Mouse (Mus musculus) intestine, embryonic 15.5 days (tissue): ENCODE data around the gene Idnk. TPM values are rescaled to one million over a fixed set of nuclear protein-coding genes. Genes with fewer than 3 reads are reported as not detected.

Source experiments
- ATAC-seq: fragments of 200-750 bp; cut with Nextera tagmentation; 2 replicates; pipeline ENCODE4 v1.8.0; 2017; ENCODE audit warnings: moderate TSS enrichment, moderate library complexity
- H3K27ac ChIP-seq: fragments of 300-500 bp; sonication (generic); 2 replicates; pipeline ENCODE4 v1.5.1; 2015; ENCODE audit warnings: mild to moderate bottlenecking, inconsistent platforms
- H3K27me3 ChIP-seq: fragments of 300-500 bp; sonication (generic); replicated peaks from 2 replicates; pipeline ENCODE4 v1.6.1; 2015; ENCODE audit warnings: inconsistent platforms
- H3K36me3 ChIP-seq: fragments of 300-500 bp; sonication (generic); 2 replicates; pipeline ENCODE4 v1.6.1; 2015; ENCODE audit warnings: inconsistent platforms
- H3K4me1 ChIP-seq: fragments of 300-500 bp; sonication (generic); replicated peaks from 2 replicates; pipeline ENCODE4 v1.6.1; 2015; ENCODE audit warnings: inconsistent platforms
- H3K4me2 ChIP-seq: fragments of 300-500 bp; sonication (generic); replicated peaks from 2 replicates; pipeline ENCODE4 v1.6.1; 2015; ENCODE audit warnings: mild to moderate bottlenecking, inconsistent platforms
- H3K4me3 ChIP-seq: fragments of 300-500 bp; sonication (generic); replicated peaks from 2 replicates; pipeline ENCODE4 v1.5.1; 2015; ENCODE audit warnings: inconsistent platforms
- H3K9ac ChIP-seq: fragments of 300-500 bp; sonication (generic); 2 replicates; pipeline ENCODE4 v1.6.1; 2015; ENCODE audit warnings: inconsistent platforms
- H3K9me3 ChIP-seq: fragments of 300-500 bp; sonication (generic); 2 replicates; pipeline ENCODE4 v1.6.1; 2016; ENCODE audit warnings: inconsistent platforms
- WGBS: fragments of 180-500 bp; shearing (Covaris S2); methylation state at CpG from one replicate; pipeline ENCODE4 v1.1.7; 2015; 5-methylcytosine and 5-hydroxymethylcytosine counted together
- polyA plus RNA-seq: library from polyadenylated mRNA; unstranded; fragments of >200 nt; fragmentation: Nextera tagmentation; extraction: Ambion mirVana; gene quantifications from 2 replicates; pipeline ENCODE4 v1.2.1, GENCODE M21; 2015

Idnk gene
- polyA plus RNA-seq: 43.0 and 44.0 TPM in 2 replicates

- Histone ChIP-seq H3K9me3 (no peaks in the 10 kb centered on the region), H3K27ac (peak within 1 kb of the TSS; percentile 52), H3K36me3 (peaks cover 22% of the 10 kb centered on the region), H3K4me3 (peak within 1 kb of the TSS; percentile 91), H3K4me2 (peak within 1 kb of the TSS; percentile 95), H3K9ac (peak within 1 kb of the TSS; percentile 66), H3K4me1 (peaks cover 4% of the 10 kb centered on the region), H3K27me3 (no peaks in the 10 kb centered on the region)
- 0% methylated on average over 30 of the region's 30 CpGs for WGBS
- peak; percentile 94 for ATAC-seq
Measured at GRCm38 (mm10) chr13:58157447-58158098, at the start of gene Idnk. Gene Idnk (plus strand): TSS chr13:58157649.

- Histone ChIP-seq H3K9ac (no peak overlapping the region), H3K9me3 (no peaks in the 10 kb centered on the region), H3K27ac (no peak overlapping the region), H3K4me3 (no peak overlapping the region), H3K4me2 (no peak overlapping the region), H3K36me3 (no peaks in the 10 kb centered on the region), H3K4me1 (peaks cover 24% of the 10 kb centered on the region), H3K27me3 (no peaks in the 10 kb centered on the region)
- WGBS: 95% methylated on average over 6 of the region's 6 CpGs
- ATAC-seq: no peak
Measured at GRCm38 (mm10) chr13:58111306-58111705, 46.1 kb upstream of the Idnk start.

DNA sequence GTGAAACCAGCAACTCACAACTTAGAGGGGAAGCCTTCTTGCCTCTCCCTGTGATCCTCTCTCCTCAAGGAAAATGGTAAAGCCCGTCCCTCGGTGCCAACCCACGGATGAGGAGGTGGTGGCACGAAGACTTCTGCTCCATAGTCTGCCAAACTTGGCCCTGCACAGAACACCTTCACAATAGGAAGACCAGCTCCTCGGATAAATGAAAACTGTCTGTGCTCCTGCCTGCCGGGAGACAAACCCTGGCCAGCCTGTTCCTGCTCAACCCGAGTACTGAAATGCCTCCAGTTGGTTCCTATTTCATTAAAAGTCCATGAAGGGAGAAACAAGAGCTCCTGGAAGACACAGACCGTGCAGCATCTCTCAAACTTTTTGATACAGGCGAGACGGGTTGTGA, 45.3 kb upstream of the Idnk start:
- 61% methylated on average over 10 of the region's 10 CpGs for WGBS
- Histone ChIP-seq H3K27me3 (no peaks in the 10 kb centered on the region), H3K4me1 (peaks cover 24% of the 10 kb centered on the region), H3K9me3 (no peaks in the 10 kb centered on the region), H3K4me2 (peak overlapping the region; percentile 87), H3K9ac (no peak overlapping the region; the same call in 1 of the 2 replicates), H3K27ac (no peak overlapping the region), H3K36me3 (no peaks in the 10 kb centered on the region), H3K4me3 (peak overlapping the region; percentile 53)
- no peak for ATAC-seq

DNA sequence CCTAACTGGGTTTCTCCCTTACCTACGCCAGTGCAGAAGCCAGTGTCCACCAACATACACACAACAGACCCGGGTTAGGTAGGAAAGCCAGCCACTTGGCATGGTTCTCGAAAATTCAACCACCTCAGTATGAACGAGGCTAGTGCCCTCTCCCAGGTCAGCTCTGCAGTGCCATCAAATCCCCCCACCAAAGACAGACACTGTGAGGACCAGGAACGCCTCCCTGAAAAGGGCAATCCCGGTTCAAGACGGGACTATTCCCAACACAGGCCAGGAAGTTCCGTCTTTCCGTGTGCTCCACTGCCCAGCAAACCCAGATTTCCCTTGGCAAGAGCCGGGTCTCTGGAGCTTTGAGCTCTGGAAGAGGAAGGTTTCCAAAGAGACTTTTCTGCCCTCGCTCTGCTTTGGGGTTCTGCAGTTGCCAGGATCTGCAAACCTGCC, 44.8 kb upstream of the Idnk start:
- WGBS: 11% methylated on average over 11 of the region's 11 CpGs
- Histone ChIP-seq H3K4me2 (peak overlapping the region; percentile 87), H3K27ac (peak overlapping the region; percentile 57; the same call in 1 of the 2 replicates), H3K9me3 (no peaks in the 10 kb centered on the region), H3K4me1 (peaks cover 24% of the 10 kb centered on the region), H3K9ac (peak overlapping the region; percentile 55), H3K36me3 (no peaks in the 10 kb centered on the region), H3K4me3 (peak overlapping the region; percentile 53), H3K27me3 (no peaks in the 10 kb centered on the region)
- peak; percentile 11; the same call in 1 of the 2 replicates for ATAC-seq

DNA sequence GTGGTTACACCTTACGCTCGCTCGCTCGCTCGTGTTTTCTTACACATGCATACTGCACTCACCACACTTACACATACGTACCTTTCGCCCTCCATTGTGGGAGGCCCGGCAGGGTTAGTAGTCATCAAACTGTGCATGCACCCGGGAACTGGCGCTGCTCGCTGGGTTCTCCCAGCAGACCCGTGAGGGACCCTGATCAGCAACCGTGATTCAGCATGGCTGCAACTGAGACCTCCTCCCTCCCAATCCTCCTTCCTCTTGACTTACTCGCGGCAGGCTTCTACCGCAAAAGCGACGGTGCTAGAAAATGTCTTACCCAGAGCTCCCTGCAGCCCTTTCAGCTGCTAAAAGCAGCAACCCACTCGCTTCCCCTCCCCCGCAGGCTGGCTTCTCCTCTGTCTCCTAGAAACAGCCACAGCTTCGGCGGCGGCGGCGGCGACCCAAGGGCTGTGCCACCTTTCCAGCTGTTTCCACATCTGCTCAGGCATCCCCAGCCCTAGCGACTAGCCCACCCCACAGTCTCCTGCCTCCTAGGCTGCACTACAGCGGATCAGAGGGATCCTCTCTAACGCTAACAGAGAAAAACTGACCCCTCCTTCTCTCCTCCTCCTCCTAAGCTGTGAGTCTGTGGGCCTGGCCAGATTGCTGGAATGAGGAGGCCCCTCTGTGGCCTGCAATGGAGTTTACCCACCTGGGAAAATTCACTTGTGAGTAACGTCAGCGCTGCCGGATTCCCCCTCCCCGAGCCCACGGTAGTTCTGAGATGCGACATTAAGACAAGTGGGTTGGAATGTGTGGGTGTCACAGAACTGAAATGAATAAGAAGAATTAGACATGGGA, 44.2 kb upstream of the Idnk start, which contains the start of gene Klhl3:
Klhl3 (minus strand) TSS at position 532 of the 840 bp plus-strand sequence.
- peak within 1 kb of the TSS; percentile 53 for H3K4me3 ChIP-seq
- WGBS: 2% methylated on average over 35 of the region's 35 CpGs
- ATAC-seq: peak; percentile 78

DNA sequence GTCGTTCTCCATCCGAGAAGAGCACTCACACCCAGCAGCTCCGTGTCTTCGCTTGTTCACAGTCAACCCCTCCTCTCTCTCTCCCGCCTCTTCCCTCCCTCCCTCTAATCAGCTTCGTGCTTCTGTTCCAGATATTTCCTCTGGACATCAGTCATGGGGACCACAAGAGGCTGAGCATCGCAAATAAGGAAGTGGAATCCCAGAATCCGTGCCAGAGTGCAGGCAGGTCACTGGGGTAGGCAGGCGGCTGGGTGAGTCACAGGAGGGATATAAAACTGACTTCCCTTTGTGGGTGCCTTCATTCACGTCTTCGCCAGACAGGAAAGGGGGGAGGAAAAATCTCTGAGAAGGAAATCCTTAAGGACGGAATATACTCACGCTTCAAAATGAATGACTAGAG, 42.2 kb upstream of the Idnk start:
- Histone ChIP-seq H3K27ac (no peak overlapping the region), H3K27me3 (no peaks in the 10 kb centered on the region), H3K4me1 (peaks cover 24% of the 10 kb centered on the region), H3K9ac (no peak overlapping the region), H3K4me2 (peak overlapping the region; percentile 35; the same call in 1 of the 2 replicates), H3K36me3 (no peaks in the 10 kb centered on the region), H3K4me3 (no peak overlapping the region), H3K9me3 (no peaks in the 10 kb centered on the region)
- WGBS: 16% methylated on average over 13 of the region's 13 CpGs
- peak; percentile 77 for ATAC-seq

More for the DNA sequence above, 44.2 kb upstream of the Idnk start, which contains the start of gene Klhl3:
- H3K4me1 ChIP-seq: peaks cover 24% of the 10 kb centered on the region
- no peaks in the 10 kb centered on the region for H3K9me3 ChIP-seq
- peak within 1 kb of the TSS; percentile 57 for H3K27ac ChIP-seq
- no peaks in the 10 kb centered on the region for H3K27me3 ChIP-seq
- H3K36me3 ChIP-seq: no peaks in the 10 kb centered on the region
- H3K4me2 ChIP-seq: peak within 1 kb of the TSS; percentile 87
- peak within 1 kb of the TSS; percentile 55 for H3K9ac ChIP-seq

GRCm38 (mm10) chr13:58116801-58117200, 40.6 kb upstream of the Idnk start:
- no peak for ATAC-seq
- Histone ChIP-seq H3K27ac (no peak overlapping the region), H3K36me3 (no peaks in the 10 kb centered on the region), H3K4me3 (no peak overlapping the region), H3K4me2 (no peak overlapping the region), H3K9me3 (no peaks in the 10 kb centered on the region), H3K9ac (no peak overlapping the region), H3K4me1 (peaks cover 24% of the 10 kb centered on the region), H3K27me3 (no peaks in the 10 kb centered on the region)
- WGBS: 83% methylated on average over 2 of the region's 2 CpGs

DNA sequence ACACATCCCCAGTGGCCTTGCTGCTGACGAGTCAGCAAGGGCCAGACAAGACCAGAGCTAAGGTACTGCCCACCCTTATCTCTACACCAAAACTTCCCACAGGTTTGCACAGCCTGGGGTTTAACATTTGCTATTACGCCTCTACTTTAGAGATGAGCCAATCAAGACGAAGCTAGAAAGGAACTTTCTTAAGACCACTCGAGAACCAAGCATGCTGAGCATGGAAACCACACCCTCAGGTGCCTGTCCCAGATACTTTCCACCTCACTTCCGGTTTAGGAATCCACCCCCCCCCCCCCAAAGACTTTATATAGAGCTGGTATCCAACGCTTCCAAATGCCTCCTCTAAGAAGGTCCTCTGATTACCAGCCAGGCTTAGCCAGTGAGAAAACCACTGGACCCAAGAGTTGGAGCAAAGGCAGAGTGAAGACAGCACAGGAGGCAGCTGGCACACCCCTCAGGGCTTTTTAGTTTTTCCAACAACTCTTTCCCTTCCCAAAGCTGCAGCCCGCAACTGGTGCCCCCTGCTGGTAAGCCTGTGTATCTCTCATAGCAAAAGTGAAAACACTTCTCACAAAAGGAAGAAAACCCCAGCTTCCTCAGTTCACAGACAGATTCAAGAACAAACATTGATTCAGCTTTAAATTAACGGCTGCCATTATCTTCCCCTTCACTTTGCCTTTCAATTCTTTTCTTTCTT, 40.0 kb upstream of the Idnk start:
- WGBS: 60% methylated on average over 8 of the region's 8 CpGs
- H3K4me1 ChIP-seq: peaks cover 17% of the 10 kb centered on the region; the same call in 1 of the 2 replicates
- H3K9ac ChIP-seq: no peak overlapping the region
- H3K4me3 ChIP-seq: no peak overlapping the region
- no peaks in the 10 kb centered on the region for H3K27me3 ChIP-seq
- H3K36me3 ChIP-seq: no peaks in the 10 kb centered on the region
- no peak for ATAC-seq
- H3K9me3 ChIP-seq: no peaks in the 10 kb centered on the region
- no peak overlapping the region for H3K27ac ChIP-seq
- no peak overlapping the region for H3K4me2 ChIP-seq

DNA sequence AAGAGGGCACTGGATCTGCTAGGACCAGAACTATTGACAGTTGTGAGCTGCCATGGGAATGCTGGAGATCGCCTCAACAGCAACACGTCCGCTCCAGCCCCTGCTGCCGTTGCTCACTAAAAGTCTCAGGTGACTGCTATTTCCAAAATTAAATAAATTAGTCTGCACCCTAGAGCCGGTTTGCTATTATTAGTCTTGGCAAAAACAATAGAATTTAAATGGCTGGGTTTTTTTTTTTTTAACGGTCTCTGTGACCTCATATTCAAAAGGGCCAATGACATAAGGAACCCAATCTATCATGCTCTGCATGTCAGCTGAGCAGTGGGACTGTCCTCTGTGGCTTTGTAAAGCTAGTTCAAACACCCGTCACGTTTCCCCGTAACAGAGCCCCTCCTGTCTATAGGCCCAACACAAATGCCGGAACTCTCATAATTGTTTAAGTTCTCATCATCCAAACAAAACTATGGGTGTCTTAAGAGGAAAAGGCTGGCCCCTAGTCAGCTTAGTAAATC, 34.6 kb upstream of the Idnk start:
- Histone ChIP-seq H3K9me3 (no peaks in the 10 kb centered on the region), H3K27me3 (no peaks in the 10 kb centered on the region), H3K27ac (no peak overlapping the region), H3K9ac (no peak overlapping the region), H3K4me3 (no peak overlapping the region), H3K4me1 (peaks cover 15% of the 10 kb centered on the region; the same call in 1 of the 2 replicates), H3K4me2 (no peak overlapping the region), H3K36me3 (no peaks in the 10 kb centered on the region)
- no peak for ATAC-seq
- 47% methylated on average over 10 of the region's 10 CpGs for WGBS

GRCm38 (mm10) chr13:58123381-58123780, 34.1 kb upstream of the Idnk start:
- WGBS: 33% methylated on average over 8 of the region's 8 CpGs
- Histone ChIP-seq H3K36me3 (no peaks in the 10 kb centered on the region), H3K4me2 (no peak overlapping the region), H3K27ac (no peak overlapping the region), H3K4me1 (peaks cover 15% of the 10 kb centered on the region; the same call in 1 of the 2 replicates), H3K4me3 (no peak overlapping the region), H3K27me3 (no peaks in the 10 kb centered on the region), H3K9me3 (no peaks in the 10 kb centered on the region), H3K9ac (no peak overlapping the region)
- ATAC-seq: no peak

DNA sequence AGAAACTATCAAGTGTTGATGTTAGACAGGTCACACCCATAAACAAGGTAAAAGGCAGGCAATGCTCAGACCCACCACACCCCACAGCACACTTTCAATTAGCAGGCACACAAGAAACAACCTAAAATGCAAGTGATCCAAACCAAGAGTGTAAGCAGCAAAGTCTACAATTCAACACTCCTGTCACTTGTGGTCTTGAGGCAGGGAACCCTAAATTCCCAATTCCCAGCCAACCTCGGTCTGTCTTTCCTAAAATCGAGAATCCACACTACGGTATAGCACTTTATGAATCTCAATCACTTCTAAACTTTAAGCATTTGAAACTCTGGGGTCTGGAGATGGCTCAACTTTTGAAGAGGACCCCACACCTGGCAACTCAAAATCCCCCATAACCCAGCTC, 33.2 kb upstream of the Idnk start:
- ATAC-seq: no peak
- H3K27me3 ChIP-seq: no peaks in the 10 kb centered on the region
- H3K27ac ChIP-seq: no peak overlapping the region
- H3K4me1 ChIP-seq: peaks cover 15% of the 10 kb centered on the region
- 0 out of 2 replicates have a peak overlapping the region, but pooled peaks have one; percentile 6 for H3K4me2 ChIP-seq
- H3K9ac ChIP-seq: no peak overlapping the region
- H3K36me3 ChIP-seq: no peaks in the 10 kb centered on the region
- no peaks in the 10 kb centered on the region for H3K9me3 ChIP-seq
- WGBS: 79% methylated on average over 3 of the region's 3 CpGs
- H3K4me3 ChIP-seq: no peak overlapping the region

DNA sequence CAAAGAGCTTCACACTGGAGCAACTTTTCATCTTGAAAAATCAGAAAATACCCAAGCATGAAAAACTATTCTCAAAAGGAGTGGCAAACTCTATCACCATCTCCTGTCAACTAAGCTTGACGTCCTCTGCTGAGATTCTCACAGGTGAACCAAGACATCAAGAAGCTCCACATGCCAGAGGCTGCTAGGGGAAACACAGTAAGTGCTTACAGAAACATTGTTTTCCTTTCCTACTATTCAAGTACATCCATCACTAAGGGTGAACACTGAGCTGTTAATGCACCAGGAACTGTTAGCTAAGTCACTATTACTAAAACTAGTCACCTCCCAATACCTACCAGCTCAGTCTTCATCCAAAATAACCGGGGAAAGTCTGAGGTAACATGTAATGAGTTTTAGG, 32.5 kb upstream of the Idnk start:
- Histone ChIP-seq H3K27me3 (no peaks in the 10 kb centered on the region), H3K4me1 (peaks cover 22% of the 10 kb centered on the region), H3K9me3 (no peaks in the 10 kb centered on the region), H3K4me2 (no peak overlapping the region), H3K9ac (no peak overlapping the region), H3K36me3 (no peaks in the 10 kb centered on the region), H3K27ac (no peak overlapping the region), H3K4me3 (no peak overlapping the region)
- no peak for ATAC-seq
- 55% methylated on average over 2 of the region's 2 CpGs for WGBS
